Mouse (Mus musculus) NIH3T3 (cell line): ENCODE measurements around the gene Spag6.

Experiments used
- DNase-seq: peaks from one replicate; pipeline ENCODE4 v3.0.0-alpha.2; 2012; ENCODE audit warnings: low read depth

Gene Spag6

GRCm38 (mm10) chr2:18688286-18688685, 5.5 kb upstream of the Spag6 start:
- DNase-seq: no peak

- no peak for DNase-seq
Observed at GRCm38 (mm10) chr2:18688708-18689063, 5.1 kb upstream of the Spag6 start.

- peak; percentile 39 for DNase-seq
Observed at GRCm38 (mm10) chr2:18689064-18689921, 4.5 kb upstream of the Spag6 start.

- peak; percentile 59 for DNase-seq
Observed at GRCm38 (mm10) chr2:18690055-18690691, 3.7 kb upstream of the Spag6 start.

- no peak for DNase-seq
Observed at GRCm38 (mm10) chr2:18690756-18691155, 3.1 kb upstream of the Spag6 start.

- DNase-seq: no peak
Observed at GRCm38 (mm10) chr2:18692031-18692430, 1.8 kb upstream of the Spag6 start.

- no peak for DNase-seq
Observed at GRCm38 (mm10) chr2:18692548-18692947, 1.3 kb upstream of the Spag6 start.

- DNase-seq: no peak
Observed at GRCm38 (mm10) chr2:18693491-18693870, 351 bp upstream of the Spag6 start.

- DNase-seq: no peak
Observed at GRCm38 (mm10) chr2:18694611-18694950, 749 bp downstream of the Spag6 start.

GRCm38 (mm10) chr2:18695163-18695562, 1.3 kb downstream of the Spag6 start:
- DNase-seq: peak; percentile 77

GRCm38 (mm10) chr2:18695629-18696150, 1.9 kb downstream of the Spag6 start:
- no peak for DNase-seq

- no peak for DNase-seq
Observed at GRCm38 (mm10) chr2:18697591-18698244, 3.9 kb downstream of the Spag6 start.

- DNase-seq: no peak
Observed at GRCm38 (mm10) chr2:18698663-18699385, 5.0 kb downstream of the Spag6 start.

- DNase-seq: no peak
Observed at GRCm38 (mm10) chr2:18699401-18699990, 5.7 kb downstream of the Spag6 start.

- DNase-seq: peak; percentile 30
Observed at GRCm38 (mm10) chr2:18710356-18710755, 16.5 kb downstream of the Spag6 start.

- DNase-seq: peak; percentile 60
Observed at GRCm38 (mm10) chr2:18713071-18713470, 19.2 kb downstream of the Spag6 start.

GRCm38 (mm10) chr2:18714337-18714736, 20.5 kb downstream of the Spag6 start:
- DNase-seq: peak; percentile 33

GRCm38 (mm10) chr2:18718521-18718920, 24.7 kb downstream of the Spag6 start:
- no peak for DNase-seq

GRCm38 (mm10) chr2:18722208-18722830, 28.5 kb downstream of the Spag6 start:
- no peak for DNase-seq

- DNase-seq: no peak
Observed at GRCm38 (mm10) chr2:18724462-18724861, 30.6 kb downstream of the Spag6 start.

GRCm38 (mm10) chr2:18725880-18726279, 32.0 kb downstream of the Spag6 start:
- peak; percentile 22 for DNase-seq
